Mouse (Mus musculus) liver, embryonic 11.5 days (tissue): Measurements from ENCODE around the gene 1700021F05Rik. TPM values are rescaled to one million over a fixed set of nuclear protein-coding genes. Genes with fewer than 3 reads are reported as not detected.
"Not testable (repeated sequence)": the region's sequence is repeated elsewhere in the genome, so short reads cannot be mapped to it uniquely, and the experiment has no call there.

Source experiments
- ATAC-seq: fragments of 200-750 bp; cut with Nextera tagmentation; replicated peaks from 2 replicates; pipeline ENCODE4 v1.8.0; 2017; ENCODE audit warnings: moderate number of reproducible peaks, mild to moderate bottlenecking, moderate TSS enrichment, moderate library complexity; ENCODE audit not compliant: low FRiP score
- DNase-seq: peaks from one replicate; pipeline ENCODE4 v3.0.0-alpha.2; 2017; ENCODE audit warnings: low spot score
- H3K27ac ChIP-seq: fragments of 300-500 bp; sonication (generic); 2 replicates; pipeline ENCODE4 v1.5.1; 2014; ENCODE audit warnings: mild to moderate bottlenecking, low read depth, low read length, control low read depth
- H3K27me3 ChIP-seq: fragments of 300-500 bp; sonication (generic); replicated peaks from 2 replicates; pipeline ENCODE4 v1.6.1; 2014; ENCODE audit warnings: low read length, mixed read lengths; ENCODE audit not compliant: control insufficient read depth, insufficient read depth
- H3K36me3 ChIP-seq: fragments of 300-500 bp; sonication (generic); 2 replicates; pipeline ENCODE4 v1.6.1; 2014; ENCODE audit warnings: mild to moderate bottlenecking, low read length, moderate library complexity, mixed read lengths; ENCODE audit not compliant: control insufficient read depth, insufficient read depth
- H3K4me1 ChIP-seq: fragments of 300-500 bp; sonication (generic); replicated peaks from 2 replicates; pipeline ENCODE4 v1.6.1; 2014; ENCODE audit warnings: low read length, mixed read lengths; ENCODE audit not compliant: control insufficient read depth, insufficient read depth
- H3K4me2 ChIP-seq: fragments of 300-500 bp; sonication (generic); 2 replicates; pipeline ENCODE4 v1.6.1; 2014; ENCODE audit warnings: mild to moderate bottlenecking, control low read depth, moderate library complexity
- H3K4me3 ChIP-seq: fragments of 300-500 bp; sonication (generic); 2 replicates; pipeline ENCODE4 v1.5.1; 2014; ENCODE audit warnings: low read depth, low read length, control low read depth
- H3K9ac ChIP-seq: fragments of 300-500 bp; sonication (generic); 2 replicates; pipeline ENCODE4 v1.6.1; 2014; ENCODE audit warnings: low read depth, low read length, control low read depth
- H3K9me3 ChIP-seq: fragments of 300-500 bp; sonication (generic); 2 replicates; pipeline ENCODE4 v1.6.1; 2016; ENCODE audit warnings: low read length, inconsistent platforms, mixed read lengths; ENCODE audit not compliant: control insufficient read depth
- WGBS: fragments of 180-500 bp; shearing (Covaris S2); extraction: QIAGEN DNeasy Blood & Tissue Kit; methylation state at CpG from one replicate; pipeline ENCODE4 v1.1.7; 2014; 5-methylcytosine and 5-hydroxymethylcytosine counted together
- polyA plus RNA-seq: library from polyadenylated mRNA; unstranded; fragments of >200 nt; fragmentation: Nextera tagmentation; extraction: Ambion mirVana; gene quantifications from 2 replicates; pipeline ENCODE4 v1.2.1, GENCODE M21; 2014

Gene 1700021F05Rik
- polyA plus RNA-seq, 1 experiment from 2014 or later, result 80.7 TPM

DNA sequence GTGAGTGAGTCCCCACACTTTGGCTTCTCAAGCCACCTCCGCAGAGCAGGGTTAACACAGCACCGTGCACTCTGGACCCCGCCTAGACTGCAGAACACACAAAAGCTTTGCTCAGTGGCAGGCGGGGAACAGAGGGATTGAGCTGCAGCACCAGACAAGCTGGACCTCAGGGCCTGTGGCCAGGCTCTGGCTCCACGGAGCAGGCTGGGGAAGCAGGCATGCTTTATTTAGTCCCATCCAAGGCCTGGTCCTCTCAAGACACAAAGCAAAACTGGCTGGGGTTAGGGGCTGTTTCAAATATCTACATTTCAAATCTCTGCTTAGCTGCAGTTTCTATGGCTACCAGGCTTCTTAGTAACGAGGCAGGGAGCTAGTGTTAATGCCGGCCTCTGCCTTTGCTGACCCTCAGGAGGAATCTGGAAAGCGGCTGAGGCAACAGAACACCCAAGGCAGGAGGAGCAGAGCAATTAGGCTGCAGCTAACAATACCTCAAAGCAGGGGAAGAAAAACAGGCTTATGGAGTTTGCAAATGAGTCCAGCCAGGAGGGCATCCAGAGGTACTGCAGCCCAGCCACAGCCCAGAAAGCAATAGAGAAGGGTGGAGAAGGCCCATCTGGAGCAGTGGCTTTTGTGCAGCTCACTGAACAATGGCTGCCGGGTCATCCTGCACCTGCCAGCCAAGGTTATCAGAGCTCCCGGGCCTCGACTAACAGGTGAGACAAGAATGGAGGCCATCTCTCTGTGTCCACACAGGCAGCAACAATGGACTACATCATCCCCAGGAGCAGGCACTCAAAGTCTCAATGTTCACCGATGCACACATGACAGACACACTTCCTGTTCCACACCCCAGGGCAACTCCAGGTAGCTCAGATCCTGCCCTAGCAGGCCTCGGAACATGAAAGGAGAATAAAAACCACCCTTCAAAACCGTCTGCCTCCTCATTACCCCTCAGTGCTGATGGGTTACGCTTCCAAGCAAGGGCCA, 13.2 kb downstream of the 1700021F05Rik start:
- H3K36me3 ChIP-seq, result peaks cover 12% of the 10 kb centered on the region

DNA sequence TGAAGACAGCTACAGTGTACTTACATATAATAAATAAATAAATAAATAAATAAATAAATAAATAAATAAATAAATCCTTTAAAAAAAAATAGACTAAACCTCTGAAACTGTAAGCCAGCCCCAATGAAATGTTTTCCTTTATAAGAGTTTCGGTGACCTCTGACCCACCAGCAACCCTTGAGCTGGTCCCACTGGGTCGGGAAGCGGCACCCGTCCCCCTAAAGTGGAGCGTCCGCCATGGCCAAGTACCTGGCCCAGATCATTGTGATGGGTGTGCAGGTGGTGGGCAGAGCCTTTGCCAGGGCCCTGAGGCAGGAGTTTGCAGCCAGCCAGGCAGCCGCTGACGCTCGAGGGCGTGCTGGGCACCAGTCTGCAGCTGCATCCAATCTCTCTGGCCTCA, 16.9 kb downstream of the 1700021F05Rik start, which contains the start of gene Gm9803:
Gene Gm9803, plus strand, starts transcription at position 154 of the 400 bp plus-strand sequence.
- not testable (repeated sequence) for H3K27ac ChIP-seq, H3K4me2 ChIP-seq, H3K9me3 ChIP-seq, H3K4me3 ChIP-seq, H3K36me3 ChIP-seq, H3K4me1 ChIP-seq, H3K9ac ChIP-seq, ATAC-seq, H3K27me3 ChIP-seq, DNase-seq
- WGBS, result 96% methylated on average over 10 of the region's 10 CpGs

More for the DNA sequence above, 13.2 kb downstream of the 1700021F05Rik start:
- H3K4me2 ChIP-seq, result no peak overlapping the region
- 67% methylated on average over 15 of the region's 15 CpGs for WGBS
- H3K9me3 ChIP-seq, result no peaks in the 10 kb centered on the region
- no peak overlapping the region for H3K9ac ChIP-seq
- peak; percentile 58 for ATAC-seq
- no peaks in the 10 kb centered on the region for H3K4me1 ChIP-seq
- no peak for DNase-seq
- H3K27ac ChIP-seq, result no peak overlapping the region; the same call in 1 of the 2 replicates
- H3K27me3 ChIP-seq, result no peaks in the 10 kb centered on the region
- no peak overlapping the region for H3K4me3 ChIP-seq

DNA sequence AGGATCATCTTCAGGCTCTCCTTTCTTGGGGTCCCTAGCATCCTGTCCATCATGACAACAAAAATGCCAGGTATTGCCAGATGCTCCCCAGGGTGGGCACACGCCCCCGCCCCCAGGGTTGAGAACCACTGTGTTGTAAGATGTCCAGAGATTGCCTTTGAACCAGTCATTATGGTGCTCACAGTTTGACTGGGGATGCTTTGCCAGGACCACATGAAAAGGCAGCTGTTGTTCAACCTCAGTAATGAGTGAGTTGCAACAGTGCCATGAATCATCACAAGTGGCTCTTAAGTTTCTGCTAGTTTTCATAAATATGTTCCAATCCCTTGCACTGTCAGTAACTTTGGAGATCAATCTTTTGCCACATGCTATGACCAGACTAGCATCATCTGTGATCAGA, 20.8 kb downstream of the 1700021F05Rik start:
- no peak for DNase-seq
- 83% methylated on average over 2 of the region's 2 CpGs for WGBS

DNA sequence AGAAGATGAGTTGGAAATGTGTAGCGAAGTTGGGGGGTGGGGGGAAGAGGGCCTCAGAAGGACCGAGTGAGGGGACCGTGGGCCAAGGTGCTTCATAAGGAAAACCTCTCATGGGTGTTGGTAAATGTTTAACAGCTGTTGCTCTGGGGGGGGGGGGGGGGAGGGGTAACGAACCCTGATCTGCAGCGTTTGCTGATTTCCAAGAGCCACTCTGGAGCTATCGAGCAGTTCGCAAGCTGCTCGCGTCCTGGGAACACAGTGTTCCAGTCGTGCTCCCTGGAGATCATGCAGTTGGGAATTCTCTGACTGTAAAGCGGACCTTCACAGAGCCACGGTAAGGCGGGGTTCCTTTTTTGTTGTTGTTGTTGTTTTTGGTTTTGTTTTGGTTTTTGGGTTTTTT, 22.4 kb downstream of the 1700021F05Rik start:
- no peak overlapping the region for H3K9ac ChIP-seq
- no peaks in the 10 kb centered on the region for H3K9me3 ChIP-seq
- WGBS, result 68% methylated on average over 13 of the region's 13 CpGs
- peaks cover under 1% of the 10 kb centered on the region; the same call in 1 of the 2 replicates for H3K36me3 ChIP-seq
- DNase-seq (no peak), ATAC-seq (no peak)
- H3K27me3 ChIP-seq, result no peaks in the 10 kb centered on the region
- H3K4me2 ChIP-seq, result no peak overlapping the region
- no peak overlapping the region for H3K4me3 ChIP-seq
- no peak overlapping the region for H3K27ac ChIP-seq
- no peaks in the 10 kb centered on the region for H3K4me1 ChIP-seq

More for the DNA sequence above, 20.8 kb downstream of the 1700021F05Rik start:
- H3K27ac ChIP-seq, result no peak overlapping the region
- no peaks in the 10 kb centered on the region for H3K9me3 ChIP-seq
- no peak for ATAC-seq
- H3K27me3 ChIP-seq, result no peaks in the 10 kb centered on the region
- H3K36me3 ChIP-seq, result no peaks in the 10 kb centered on the region; the same call in 1 of the 2 replicates
- H3K4me3 ChIP-seq, result no peak overlapping the region
- H3K4me2 ChIP-seq, result no peak overlapping the region
- no peak overlapping the region for H3K9ac ChIP-seq
- H3K4me1 ChIP-seq, result no peaks in the 10 kb centered on the region

DNA sequence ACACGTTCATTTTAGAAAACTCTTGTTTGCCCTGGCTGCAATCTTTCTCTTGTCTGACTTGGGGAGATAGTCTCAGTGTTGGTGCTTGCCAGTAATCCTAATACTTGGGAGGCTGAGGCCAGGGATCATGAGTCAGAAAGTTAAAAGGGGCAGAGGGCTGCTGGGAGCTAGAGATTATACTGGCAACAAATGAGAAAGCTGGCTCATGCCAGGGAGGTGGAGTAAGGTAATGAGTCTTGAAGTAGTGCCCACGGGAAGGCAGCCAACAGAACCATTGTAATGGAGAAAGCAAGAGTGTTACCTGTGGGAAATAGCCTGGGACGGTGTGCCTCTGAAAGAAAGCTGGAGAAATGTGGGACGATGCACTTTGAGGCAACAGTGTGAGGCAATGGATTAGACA, 23.0 kb downstream of the 1700021F05Rik start:
- no peak overlapping the region for H3K27ac ChIP-seq
- H3K36me3 ChIP-seq, result peaks cover 4% of the 10 kb centered on the region
- WGBS, result 69% methylated on average over 4 of the region's 4 CpGs

DNA sequence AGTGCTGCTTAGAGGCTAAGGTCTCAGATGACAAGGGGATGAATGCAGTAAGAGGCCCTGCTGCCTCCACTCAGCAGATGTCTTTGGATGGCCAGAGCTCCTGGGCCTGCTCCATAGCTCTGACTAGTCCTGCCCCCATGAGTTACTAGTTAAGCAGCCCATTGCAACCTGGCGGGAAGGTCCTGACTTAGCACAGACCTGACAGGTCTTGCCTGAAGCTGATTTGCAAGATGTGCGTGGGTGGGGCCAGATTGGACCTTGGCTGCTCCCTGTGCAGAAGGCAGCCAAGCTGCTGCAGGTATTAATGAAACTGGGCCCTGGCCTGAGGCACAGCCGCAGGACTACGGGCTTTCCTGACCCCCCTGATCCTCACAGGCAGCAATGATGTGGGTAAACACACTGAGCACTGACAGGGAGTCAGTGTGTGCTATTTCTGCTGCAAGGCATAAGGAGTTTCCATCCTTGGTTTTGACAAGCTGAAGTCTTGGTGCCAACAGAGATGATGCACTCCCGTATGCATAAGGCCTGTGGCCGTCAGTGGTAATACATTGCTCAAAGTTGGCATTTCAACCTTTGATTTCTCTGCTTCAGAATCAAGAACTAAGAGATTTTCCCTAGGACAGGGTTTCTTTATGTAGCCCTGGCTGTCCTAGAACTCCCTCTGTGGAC, 23.7 kb downstream of the 1700021F05Rik start:
- Histone ChIP-seq H3K9me3 (no peaks in the 10 kb centered on the region), H3K4me1 (no peaks in the 10 kb centered on the region), H3K36me3 (peaks cover 6% of the 10 kb centered on the region), H3K4me3 (no peak overlapping the region), H3K4me2 (no peak overlapping the region), H3K9ac (no peak overlapping the region), H3K27me3 (no peaks in the 10 kb centered on the region), H3K27ac (no peak overlapping the region)
- 65% methylated on average over 6 of the region's 6 CpGs for WGBS
- ATAC-seq (no peak), DNase-seq (no peak)

More for the DNA sequence above, 23.0 kb downstream of the 1700021F05Rik start:
- Histone ChIP-seq H3K27me3 (no peaks in the 10 kb centered on the region), H3K4me3 (no peak overlapping the region), H3K4me1 (no peaks in the 10 kb centered on the region), H3K9ac (no peak overlapping the region), H3K4me2 (no peak overlapping the region), H3K9me3 (no peaks in the 10 kb centered on the region)
- no peak for DNase-seq
- no peak for ATAC-seq

DNA sequence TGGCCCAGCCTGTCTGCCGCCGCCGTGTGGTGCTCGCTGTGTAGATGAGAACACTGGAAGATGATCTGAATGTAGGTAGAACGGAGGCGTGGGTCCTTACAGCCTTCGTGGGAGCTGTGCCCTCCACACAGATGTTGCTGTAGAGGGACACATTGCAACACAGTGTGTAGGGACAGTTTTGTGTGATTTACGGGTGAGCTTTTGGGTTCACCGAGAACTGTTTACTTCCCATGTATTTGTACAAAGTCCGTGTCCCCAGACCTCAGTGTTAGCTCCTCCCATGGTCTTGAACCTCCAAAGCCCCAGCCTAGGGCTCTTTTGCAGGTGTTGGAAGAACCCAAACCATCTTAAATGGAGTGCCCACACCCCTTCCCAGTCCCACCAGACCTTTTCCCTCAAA, 27.8 kb downstream of the 1700021F05Rik start:
- Histone ChIP-seq H3K4me3 (no peak overlapping the region), H3K27ac (no peak overlapping the region), H3K4me2 (no peak overlapping the region), H3K4me1 (no peaks in the 10 kb centered on the region), H3K36me3 (peaks cover 21% of the 10 kb centered on the region), H3K9me3 (no peaks in the 10 kb centered on the region), H3K27me3 (no peaks in the 10 kb centered on the region), H3K9ac (no peak overlapping the region)
- 90% methylated on average over 10 of the region's 10 CpGs for WGBS
- DNase-seq (no peak), ATAC-seq (no peak)

DNA sequence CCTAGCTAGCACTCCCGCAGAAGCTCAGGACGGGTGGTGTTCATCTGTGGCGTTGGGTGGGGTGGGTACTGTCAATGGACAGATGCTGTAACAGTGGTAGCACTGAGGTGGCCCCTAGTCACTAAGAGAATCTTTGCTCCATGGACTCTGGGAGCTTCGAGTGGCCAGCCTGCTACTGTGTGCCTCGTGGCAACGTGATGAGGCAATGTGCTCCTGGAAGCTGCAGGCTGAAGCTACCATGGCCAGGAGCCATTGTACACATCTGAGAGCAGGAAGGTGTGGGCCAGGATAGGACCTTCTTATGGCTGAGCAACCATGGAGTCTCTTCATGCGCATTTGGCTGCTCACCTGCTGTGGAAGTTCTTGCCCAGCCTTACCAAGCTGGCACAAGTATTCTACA, 31.6 kb downstream of the 1700021F05Rik start:
- ATAC-seq (no peak), DNase-seq (no peak)
- Histone ChIP-seq H3K27ac (no peak overlapping the region), H3K4me2 (no peak overlapping the region), H3K9ac (no peak overlapping the region), H3K36me3 (peaks cover 21% of the 10 kb centered on the region), H3K4me3 (no peak overlapping the region), H3K27me3 (no peaks in the 10 kb centered on the region), H3K4me1 (no peaks in the 10 kb centered on the region), H3K9me3 (no peaks in the 10 kb centered on the region)
- WGBS, result 91% methylated on average over 7 of the region's 7 CpGs
